Mouse (Mus musculus) lung, adult 2 months (tissue): ENCODE measurements around the gene Cdk8.

Source experiments
- CTCF ChIP-seq: fragments of 200-500 bp; IDR thresholded peaks from 2 replicates; pipeline ENCODE4 v1.5.1; 2011; ENCODE audit warnings: mild to moderate bottlenecking, low read length, control low read depth; ENCODE audit not compliant: insufficient read depth
- POLR2A ChIP-seq: fragments of 200-500 bp; IDR thresholded peaks from 2 replicates; pipeline ENCODE4 v1.6.1; 2011; ENCODE audit warnings: low read depth, mild to moderate bottlenecking, control low read depth, low read length, borderline replicate concordance; ENCODE audit errors: extremely low read depth

- no peak for TF ChIP-seq CTCF
- no peak for TF ChIP-seq POLR2A
Measured at GRCm38 (mm10) chr5:146232816-146233215, 1.8 kb downstream of the Cdk8 start.
